ENCODE assay signal across 8 mouse cellular contexts in the genomic region with DNA sequence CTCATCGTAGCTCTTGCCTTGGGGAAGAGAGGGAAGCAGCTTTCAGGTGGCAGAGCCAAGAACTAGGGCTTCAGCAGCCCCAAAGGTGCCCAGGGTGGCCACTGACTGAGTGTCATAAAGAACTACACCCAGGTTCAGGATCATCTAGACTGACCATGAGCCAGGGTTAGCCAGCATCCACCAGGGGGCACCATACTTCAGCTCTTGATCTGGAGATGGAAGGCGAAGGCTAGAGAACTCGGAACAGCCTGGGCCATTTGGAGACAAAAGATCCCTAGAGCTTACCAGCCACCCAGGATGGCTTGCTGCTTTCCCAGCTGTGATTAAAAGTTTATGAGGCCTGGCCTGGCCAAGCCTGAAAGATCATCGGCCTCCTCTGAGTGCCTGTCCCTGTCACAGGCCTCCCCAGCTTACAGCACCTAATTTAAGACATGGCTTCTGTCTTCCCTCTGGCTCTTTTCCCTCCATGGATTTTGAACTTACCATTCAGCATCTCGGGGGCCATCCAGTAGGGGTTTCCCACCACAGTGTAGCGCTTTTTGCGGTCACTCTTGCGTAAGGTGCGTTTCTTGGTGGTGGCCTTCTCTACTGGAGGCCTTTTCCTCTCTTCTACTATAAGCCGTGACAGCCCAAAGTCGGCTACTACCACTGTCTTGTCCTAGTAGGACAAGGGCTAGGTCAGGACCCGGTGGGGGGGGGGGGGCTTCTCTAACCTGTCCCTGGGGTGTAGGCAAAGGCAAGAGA. TPM values are rescaled to one million over a fixed set of nuclear protein-coding genes. Genes with fewer than 3 reads are reported as not detected.
A peak's percentile ranks its signal among the peaks of the same experiment; 100 is the strongest.
DNase-seq lines count a peak whose midpoint lies in the region; ATAC-seq lines count a peak whose summit lies in the region.

No protein-coding gene starts in this region.

- DNase-seq in adrenal gland, adult 18-20 months (ENCODE audit: low spot score in 2 of 2): peak; percentile 81 to 84
- peak; percentile 96 for DNase-seq in embryo, embryonic 10.5 days (ENCODE audit: low spot score)
- peak; percentile 75 for DNase-seq in gastrocnemius, postnatal 25 days
- DNase-seq in left cerebral cortex, postnatal 10 days (ENCODE audit: extremely low spot score in 1 of 2, low spot score in 2 of 2): peak; percentile 59 to 89
- peak; percentile 89 for DNase-seq in mesoderm, embryonic 11.5 days (ENCODE audit: low read depth, low spot score)
- DNase-seq in right cerebral cortex, postnatal 25 days: peak; percentile 72
- peak; percentile 69 for DNase-seq in yolk sac, embryonic 10.5 days (ENCODE audit: low spot score)

- ATAC-seq in inflammation-experienced regulatory T-cells, adult 6 months: peak; percentile 56

- intact Hi-C loops in left cerebral cortex, postnatal 10 days (cut with DNase I): no loop called here

RNA-seq across cellular contexts. Expression of a gene that starts 17.1 kb away (rescaled TPM):
- 10 to 100 TPM in 1 of 2 experiments, 1 to 10 TPM in 1; 9.1 to 12.0 TPM for total RNA-seq in adrenal gland, adult 18-20 months (2021)
- 10 to 100 TPM; 15.3 to 17.7 TPM for total RNA-seq in gastrocnemius, postnatal 25 days (2021)
- polyA plus RNA-seq in inflammation-experienced regulatory T-cells, adult 6 months (2017; shearing (Covaris generic)): 10 to 100 TPM; 11.5 to 59.1 (median 35.3) TPM
- 10 to 100 TPM; 20.5 to 24.0 TPM for total RNA-seq in left cerebral cortex, postnatal 10 days (2021)

RNA-seq across cellular contexts. Expression of a gene that starts 58.6 kb away (rescaled TPM):
- total RNA-seq in adrenal gland, adult 18-20 months (2021): 10 to 100 TPM; 16.1 to 24.6 TPM
- total RNA-seq in gastrocnemius, postnatal 25 days (2021): 1 to 10 TPM; 9.2 to 9.6 TPM
- polyA plus RNA-seq in inflammation-experienced regulatory T-cells, adult 6 months (2017; shearing (Covaris generic)): 10 to 100 TPM; 15.5 to 19.6 (median 16.0) TPM
- 10 to 100 TPM; 43.3 to 46.5 TPM for total RNA-seq in left cerebral cortex, postnatal 10 days (2021)

Comparison
In these comparisons a context has a peak if more than half of its experiments do, and no peak if none do; other contexts are left out.
1. Peak in every context shown above with its lines: DNase-seq and ATAC-seq.